ENCODE assay signal across 13 mouse cellular contexts in genomic region chr16:33723983-33724382, GRCm38 (mm10). TPM values are rescaled to one million over a fixed set of nuclear protein-coding genes. Genes with fewer than 3 reads are reported as not detected.
DNase-seq lines count a peak whose midpoint lies in the region; ATAC-seq and TF ChIP-seq lines count a peak whose summit lies in the region.
"Had no signal": no experiment of that assay in that cellular context is flagged by ENCODE, and none has a peak within 500 bp of the region (broad histone marks: within the 10 kb centered on the region; RNA-seq: fewer than 3 reads in every experiment).

No protein-coding gene starts in this region.

- no peaks in the 10 kb centered on the region for H3K4me1 ChIP-seq in heart, postnatal 0 days (ENCODE audit: control insufficient read depth, insufficient read depth)
- H3K4me1 ChIP-seq in lung, embryonic 14.5 days (ENCODE audit: insufficient read depth) = no peaks in the 10 kb centered on the region
- H3K4me1 ChIP-seq: intestine, embryonic 15.5 days had no signal

- TF ChIP-seq CTCF in heart, postnatal 0 days (IDR thresholded peaks at IDR 0.05; ENCODE audit: low read depth) = peak; percentile 36
- TF ChIP-seq CTCF in lung, embryonic 14.5 days (IDR thresholded peaks at IDR 0.05; ENCODE audit: low read depth) = peak; percentile 57

- no peaks in the 10 kb centered on the region for H3K27me3 ChIP-seq in heart, postnatal 0 days (ENCODE audit: control insufficient read depth, insufficient read depth, low read length)
- no peaks in the 10 kb centered on the region for H3K27me3 ChIP-seq in lung, embryonic 14.5 days (ENCODE audit: insufficient read depth, low read length)
- H3K27me3 ChIP-seq: intestine, embryonic 15.5 days had no signal

- no peak overlapping the region for H3K4me2 ChIP-seq in heart, postnatal 0 days (ENCODE audit: low read depth, low read length)
- H3K4me2 ChIP-seq in lung, embryonic 14.5 days = no peak overlapping the region
- H3K4me2 ChIP-seq: intestine, embryonic 15.5 days; midbrain, embryonic 11.5 days had no signal

- no peak for TF ChIP-seq EP300 in heart, postnatal 0 days (IDR thresholded peaks at IDR 0.05; ENCODE audit: low read depth)

- no peak overlapping the region for H3K27ac ChIP-seq in heart, postnatal 0 days (ENCODE audit: low read depth)
- no peak overlapping the region for H3K27ac ChIP-seq in lung, embryonic 14.5 days (ENCODE audit: low read depth)
- H3K27ac ChIP-seq: intestine, embryonic 15.5 days had no signal

- H3K9me3 ChIP-seq in heart, postnatal 0 days (replicated peaks; ENCODE audit: control insufficient read depth, low read length) = no peaks in the 10 kb centered on the region
- peaks cover 4% of the 10 kb centered on the region; the same call in 1 of the 2 replicates for H3K9me3 ChIP-seq in lung, embryonic 14.5 days (ENCODE audit: low read depth, low read length)
- H3K9me3 ChIP-seq: intestine, embryonic 15.5 days had no signal

- ATAC-seq in heart, postnatal 0 days (ENCODE audit: insufficient read depth, low read depth) = no peak
- no peak for ATAC-seq in lung, embryonic 14.5 days (ENCODE audit: insufficient read depth)
- ATAC-seq: activated CD4-positive, CD25-positive, alpha-beta regulatory T cell, adult 4 months; intestine, embryonic 15.5 days had no signal

- DNase-seq in heart, postnatal 0 days (ENCODE audit: low spot score) = no peak
- DNase-seq in heart, adult 11 months = no peak
- no peak for DNase-seq in lung, embryonic 14.5 days
- no peak for DNase-seq in lung, adult 18-20 months
- DNase-seq in ES-CJ7 (ENCODE audit: low read depth, low spot score) = peak; percentile 54
- peak; percentile 43 for DNase-seq in naive thymus-derived CD4-positive, alpha-beta T cell, adult 2 months (ENCODE audit: low read depth)
- no peak for DNase-seq in heart, postnatal 4 days
- DNase-seq: cerebellum, adult 8-10 months; embryo, embryonic 11 days; thymus, adult 2 months had no signal

- peaks cover 86% of the 10 kb centered on the region for H3K36me3 ChIP-seq in heart, postnatal 0 days (replicated peaks; ENCODE audit: control insufficient read depth, insufficient read depth, low read length)
- H3K36me3 ChIP-seq in lung, embryonic 14.5 days (ENCODE audit: insufficient read depth) = peaks cover 47% of the 10 kb centered on the region

- no peak overlapping the region for H3K9ac ChIP-seq in heart, postnatal 0 days (replicated peaks; ENCODE audit: low read depth, low read length)
- no peak overlapping the region for H3K9ac ChIP-seq in lung, embryonic 14.5 days
- H3K9ac ChIP-seq: intestine, embryonic 15.5 days had no signal

- H3K4me3 ChIP-seq in heart, postnatal 0 days (ENCODE audit: low read depth, low read length) = no peak overlapping the region
- H3K4me3 ChIP-seq in lung, embryonic 14.5 days (ENCODE audit: low read depth, low read length) = no peak overlapping the region
- H3K4me3 ChIP-seq: intestine, embryonic 15.5 days had no signal

- 97% methylated on average over 3 of the region's 3 CpGs for WGBS in heart, postnatal 0 days
- WGBS in lung, embryonic 14.5 days = 96% methylated on average over 3 of the region's 3 CpGs

RNA-seq across cellular contexts. Expression of gene Heg1, which starts 39.8 kb away (rescaled TPM):
- total RNA-seq in heart, postnatal 0 days (2014; rRNA removed; ENCODE audit: low replicate concordance) = 93.7 and 94.2 TPM in 2 replicates
- 24.5 and 28.7 TPM in 2 replicates for polyA plus RNA-seq in heart, postnatal 0 days (2015; fragmentation: Nextera tagmentation; extraction: Ambion mirVana)
- polyA plus RNA-seq in lung, embryonic 14.5 days (2014; fragmentation: Nextera tagmentation; extraction: Ambion mirVana) = 24.4 and 25.4 TPM in 2 replicates
- total RNA-seq in heart, postnatal 4 days (2021) = 100 to 1,000 TPM; 226 to 240 TPM

Comparison
In these comparisons a context has a peak if more than half of its experiments do, and no peak if none do; other contexts are left out.
1. DNase-seq: peak in ES-CJ7 (single experiment) and naive thymus-derived CD4-positive, alpha-beta T cell, adult 2 months (single experiment); none in heart, postnatal 0 days (single experiment), heart, adult 11 months (single experiment), lung, embryonic 14.5 days (single experiment), lung, adult 18-20 months (0 of 2) and heart, postnatal 4 days (single experiment).